Mouse (Mus musculus) spleen, adult 2 months (tissue): ENCODE results near the gene Pde8a. TPM values are rescaled to one million over a fixed set of nuclear protein-coding genes. Genes with fewer than 3 reads are reported as not detected.
A peak's percentile ranks its signal among the peaks of the same experiment; 100 is the strongest.
"Not testable (repeated sequence)": the region's sequence is repeated elsewhere in the genome, so short reads cannot be mapped to it uniquely, and the experiment has no call there.

Experiments
- DNase-seq, 2 experiments: peaks; one replicate each; pipeline versions ENCODE4 v3.0.0 to v3.0.0-alpha.2; 2012 to 2021; ENCODE audit warnings: low spot score in 2 of 2, low read depth in 1 of 2
- H3K27ac ChIP-seq: fragments of 200-500 bp; 2 replicates; pipeline ENCODE4 v1.5.1; 2012; ENCODE audit warnings: low read length, inconsistent platforms; ENCODE audit not compliant: insufficient read depth
- H3K27me3 ChIP-seq: fragments of 200-500 bp; 2 replicates; pipeline ENCODE4 v1.6.1; 2012; ENCODE audit warnings: mild to moderate bottlenecking, moderate library complexity, low read length, inconsistent platforms; ENCODE audit not compliant: control insufficient read depth, insufficient read depth
- H3K36me3 ChIP-seq: fragments of 200-500 bp; 2 replicates; pipeline ENCODE4 v1.6.1; 2012; ENCODE audit warnings: mild to moderate bottlenecking, low read length, inconsistent platforms; ENCODE audit not compliant: control insufficient read depth, insufficient read depth
- H3K4me1 ChIP-seq: fragments of 200-500 bp; 2 replicates; pipeline ENCODE4 v1.6.1; 2011; ENCODE audit warnings: inconsistent platforms; ENCODE audit not compliant: control insufficient read depth, insufficient read depth, insufficient read length
- H3K4me3 ChIP-seq: fragments of 200-500 bp; 2 replicates; pipeline ENCODE4 v1.5.1; 2011; ENCODE audit warnings: mild to moderate bottlenecking, inconsistent platforms; ENCODE audit not compliant: insufficient read depth, insufficient read length; ENCODE audit errors: extremely low read depth
- CTCF ChIP-seq: fragments of 200-500 bp; IDR thresholded peaks from 2 replicates; pipeline ENCODE4 v1.5.1; 2011; ENCODE audit warnings: mild to moderate bottlenecking, inconsistent platforms; ENCODE audit not compliant: insufficient read depth, insufficient read length, insufficient replicate concordance; ENCODE audit errors: extremely low read depth
- POLR2A ChIP-seq: fragments of 200-500 bp; IDR thresholded peaks from 2 replicates; pipeline ENCODE4 v1.6.1; 2011; ENCODE audit warnings: low read depth, low read length, inconsistent platforms
- WGBS: fragments of 180-500 bp; shearing (Covaris S2); methylation state at CpG from one replicate; pipeline ENCODE4 v1.1.7; 2018; 5-methylcytosine and 5-hydroxymethylcytosine counted together
- polyA plus RNA-seq: library from polyadenylated mRNA; depleted of rRNA; stranded (reverse); fragments of >200 nt; gene quantifications from 2 replicates; pipeline ENCODE4 v1.2.3, GENCODE M21; 2012

Gene Pde8a
- polyA plus RNA-seq, 1 experiment, result 5.5 TPM

GRCm38 (mm10) chr7:81196796-81197195, 16.6 kb upstream of the Pde8a start:
- Histone ChIP-seq H3K4me1 (no peaks in the 10 kb centered on the region), H3K27me3 (no peaks in the 10 kb centered on the region), H3K36me3 (no peaks in the 10 kb centered on the region), H3K27ac (no peak overlapping the region), H3K4me3 (no peak overlapping the region)
- 40% methylated on average over 3 of the region's 3 CpGs for WGBS
- TF ChIP-seq POLR2A (no peak), CTCF (no peak)
- DNase-seq, result no peak

- H3K27me3 ChIP-seq, result no peaks in the 10 kb centered on the region
- no peak overlapping the region for H3K4me3 ChIP-seq
- H3K27ac ChIP-seq, result no peak overlapping the region
- no peaks in the 10 kb centered on the region for H3K4me1 ChIP-seq
- H3K36me3 ChIP-seq, result no peaks in the 10 kb centered on the region
- DNase-seq, result no peak
- TF ChIP-seq CTCF, result no peak
- TF ChIP-seq POLR2A, result no peak
- WGBS, result 48% methylated on average over 4 of the region's 4 CpGs
These were observed 14.9 kb upstream of the Pde8a start for GRCm38 (mm10) chr7:81198538-81198937.

- Histone ChIP-seq H3K4me1 (no peaks in the 10 kb centered on the region), H3K27me3 (no peaks in the 10 kb centered on the region), H3K36me3 (no peaks in the 10 kb centered on the region), H3K4me3 (no peak overlapping the region), H3K27ac (0 out of 2 replicates have a peak overlapping the region, but pooled peaks have one; percentile 25)
- DNase-seq, result no peak
- TF ChIP-seq CTCF (no peak), POLR2A (no peak)
- 30% methylated on average over 5 of the region's 5 CpGs for WGBS
These were observed 14.3 kb upstream of the Pde8a start for GRCm38 (mm10) chr7:81199109-81199508.

DNA sequence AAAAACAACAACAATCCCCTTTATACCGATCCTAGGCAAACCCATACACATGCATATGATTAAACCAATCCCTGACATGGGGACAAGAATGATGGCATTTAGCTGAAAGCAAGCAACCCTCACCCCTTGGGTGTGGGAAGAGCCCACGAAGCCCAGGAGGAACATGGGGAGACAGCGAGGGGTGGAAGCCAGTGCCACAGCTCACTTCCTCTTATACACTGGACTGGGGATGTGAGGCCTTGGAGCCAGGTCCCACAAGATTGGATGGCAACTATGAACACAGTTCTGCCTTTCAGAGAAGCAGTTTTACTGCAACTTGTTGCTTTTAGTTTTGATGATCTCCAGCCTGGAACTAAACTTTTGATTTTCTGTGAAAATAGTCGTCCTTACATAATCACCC, 13.6 kb upstream of the Pde8a start:
- no peaks in the 10 kb centered on the region for H3K4me1 ChIP-seq
- H3K27ac ChIP-seq, result no peak overlapping the region
- no peak for TF ChIP-seq POLR2A
- TF ChIP-seq CTCF, result no peak
- DNase-seq, result no peak
- no peaks in the 10 kb centered on the region for H3K36me3 ChIP-seq
- no peaks in the 10 kb centered on the region for H3K27me3 ChIP-seq
- H3K4me3 ChIP-seq, result no peak overlapping the region
- WGBS, result 35% methylated on average over 4 of the region's 4 CpGs

- no peak for DNase-seq
- TF ChIP-seq POLR2A (no peak), CTCF (no peak)
- Histone ChIP-seq H3K4me3 (no peak overlapping the region), H3K27ac (no peak overlapping the region), H3K36me3 (no peaks in the 10 kb centered on the region), H3K27me3 (no peaks in the 10 kb centered on the region), H3K4me1 (no peaks in the 10 kb centered on the region)
- 71% methylated on average over 5 of the region's 5 CpGs for WGBS
These were observed 11.0 kb upstream of the Pde8a start for GRCm38 (mm10) chr7:81202389-81202788.

- H3K36me3 ChIP-seq, DNase-seq, H3K27me3 ChIP-seq, H3K27ac ChIP-seq, H3K4me3 ChIP-seq, H3K4me1 ChIP-seq: not testable (repeated sequence)
- WGBS, result 94% methylated on average over 10 of the region's 10 CpGs
These were observed 9.8 kb upstream of the Pde8a start for GRCm38 (mm10) chr7:81203576-81203975.

DNA sequence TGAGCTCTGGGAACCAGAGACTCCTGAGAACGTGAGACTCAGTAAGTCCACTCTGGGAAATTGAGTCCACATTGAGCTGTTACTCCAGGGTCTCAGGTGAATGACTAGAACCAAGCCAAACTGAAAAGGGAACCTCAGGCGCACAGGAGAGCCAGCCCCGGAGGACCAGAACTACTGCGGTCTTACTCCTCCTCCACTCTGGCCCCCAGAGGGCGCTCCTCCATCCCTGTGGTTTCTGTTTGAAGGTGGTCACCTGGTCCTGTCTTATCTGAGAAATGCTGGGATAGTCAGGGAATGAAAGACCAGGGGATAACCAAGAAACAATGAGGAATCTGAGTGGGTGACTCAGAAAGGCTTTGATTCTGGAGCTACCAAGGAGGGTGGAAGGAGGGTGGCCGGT, 4.5 kb upstream of the Pde8a start:
- DNase-seq, result peak; percentile 22 to 68
- 21% methylated on average over 6 of the region's 6 CpGs for WGBS
- TF ChIP-seq CTCF (peak; percentile 71; the same call in 1 of the 2 replicates), POLR2A (no peak)
- H3K27me3 ChIP-seq, result peaks cover 8% of the 10 kb centered on the region
- no peaks in the 10 kb centered on the region for H3K36me3 ChIP-seq
- no peak overlapping the region for H3K4me3 ChIP-seq
- no peak overlapping the region for H3K27ac ChIP-seq
- H3K4me1 ChIP-seq, result peaks cover 5% of the 10 kb centered on the region; the same call in 1 of the 2 replicates
